Mouse (Mus musculus) neural tube, embryonic 14.5 days (tissue): ENCODE measurements around the gene Pigh. TPM values are rescaled to one million over a fixed set of nuclear protein-coding genes. Genes with fewer than 3 reads are reported as not detected.

ENCODE experiments used
- ATAC-seq: fragments of 200-750 bp; cut with Nextera tagmentation; 2 replicates; pipeline ENCODE4 v1.8.0; 2017; ENCODE audit warnings: low read depth, mild to moderate bottlenecking, moderate TSS enrichment, moderate library complexity
- H3K27ac ChIP-seq: fragments of 300-500 bp; sonication (generic); 2 replicates; pipeline ENCODE4 v1.5.1; 2014; ENCODE audit warnings: low read depth, mild to moderate bottlenecking, control low read depth, low read length, moderate library complexity, mixed read lengths
- H3K27me3 ChIP-seq: fragments of 300-500 bp; sonication (generic); 2 replicates; pipeline ENCODE4 v1.6.1; 2014; ENCODE audit warnings: low read length; ENCODE audit not compliant: control insufficient read depth, insufficient read depth
- H3K36me3 ChIP-seq: fragments of 300-500 bp; sonication (generic); 2 replicates; pipeline ENCODE4 v1.6.1; 2014; ENCODE audit warnings: low read length, mixed read lengths; ENCODE audit not compliant: control insufficient read depth, insufficient read depth
- H3K4me1 ChIP-seq: fragments of 300-500 bp; sonication (generic); 2 replicates; pipeline ENCODE4 v1.6.1; 2014; ENCODE audit warnings: low read length; ENCODE audit not compliant: control insufficient read depth, insufficient read depth
- H3K4me2 ChIP-seq: fragments of 300-500 bp; sonication (generic); 2 replicates; pipeline ENCODE4 v1.6.1; 2014; ENCODE audit warnings: mild to moderate bottlenecking, low read depth, low read length, control low read depth
- H3K4me3 ChIP-seq: fragments of 300-500 bp; sonication (generic); 2 replicates; pipeline ENCODE4 v1.5.1; 2014; ENCODE audit warnings: low read depth, low read length, control low read depth, mixed read lengths
- H3K9ac ChIP-seq: fragments of 300-500 bp; sonication (generic); replicated peaks from 2 replicates; pipeline ENCODE4 v1.6.1; 2014; ENCODE audit warnings: low read depth, mild to moderate bottlenecking, control low read depth, low read length, mixed read lengths
- H3K9me3 ChIP-seq: fragments of 300-500 bp; sonication (generic); 2 replicates; pipeline ENCODE4 v1.6.1; 2016; ENCODE audit warnings: low read length; ENCODE audit not compliant: control insufficient read depth
- WGBS: fragments of 180-500 bp; shearing (Covaris S2); extraction: QIAGEN DNeasy Blood & Tissue Kit; methylation state at CpG from one replicate; pipeline ENCODE4 v1.1.7; 2014; 5-methylcytosine and 5-hydroxymethylcytosine counted together
- polyA plus RNA-seq: library from polyadenylated mRNA; unstranded; fragments of >200 nt; fragmentation: Nextera tagmentation; extraction: Ambion mirVana; gene quantifications from 2 replicates; pipeline ENCODE4 v1.2.1, GENCODE M21; 2014

The Pigh gene
- polyA plus RNA-seq = 19.6 and 21.3 TPM in 2 replicates

GRCm38 (mm10) chr12:79089182-79089812 is at the start of gene Pigh:
Pigh (minus strand) TSS chr12:79089651.
- Histone ChIP-seq H3K9me3 (no peaks in the 10 kb centered on the region), H3K27ac (0 out of 2 replicates have a peak within 1 kb of the TSS, but pooled peaks have one; percentile 44), H3K4me2 (peak within 1 kb of the TSS; percentile 66), H3K4me3 (peak within 1 kb of the TSS; percentile 93), H3K36me3 (no peaks in the 10 kb centered on the region), H3K4me1 (peaks cover 10% of the 10 kb centered on the region; the same call in 1 of the 2 replicates), H3K27me3 (no peaks in the 10 kb centered on the region), H3K9ac (peak within 1 kb of the TSS; percentile 90)
- ATAC-seq = peak; percentile 100
- under 1% methylated on average over 49 of the region's 53 CpGs for WGBS

- H3K9me3 ChIP-seq = no peaks in the 10 kb centered on the region
- H3K27me3 ChIP-seq = no peaks in the 10 kb centered on the region
- no peaks in the 10 kb centered on the region for H3K36me3 ChIP-seq
- no peak overlapping the region for H3K4me3 ChIP-seq
- no peak overlapping the region for H3K4me2 ChIP-seq
- no peak overlapping the region for H3K9ac ChIP-seq
- no peaks in the 10 kb centered on the region for H3K4me1 ChIP-seq
- H3K27ac ChIP-seq = no peak overlapping the region
- no peak for ATAC-seq
These were observed 49.5 kb upstream of the Pigh start for GRCm38 (mm10) chr12:79138999-79139398.

GRCm38 (mm10) chr12:79136949-79137348 is 47.5 kb upstream of the Pigh start:
- H3K4me1 ChIP-seq = no peaks in the 10 kb centered on the region
- no peak overlapping the region for H3K4me2 ChIP-seq
- WGBS = 76% methylated on average over 7 of the region's 7 CpGs
- no peak overlapping the region for H3K9ac ChIP-seq
- H3K4me3 ChIP-seq = no peak overlapping the region
- H3K27ac ChIP-seq = no peak overlapping the region
- H3K9me3 ChIP-seq = no peaks in the 10 kb centered on the region
- no peak for ATAC-seq
- H3K36me3 ChIP-seq = no peaks in the 10 kb centered on the region
- H3K27me3 ChIP-seq = peaks cover 3% of the 10 kb centered on the region; the same call in 1 of the 2 replicates

- H3K9me3 ChIP-seq = no peaks in the 10 kb centered on the region
- H3K4me3 ChIP-seq = no peak overlapping the region
- peaks cover 6% of the 10 kb centered on the region for H3K27me3 ChIP-seq
- 0 out of 2 replicates have a peak, but pooled peaks cover 5% of the 10 kb centered on the region for H3K4me1 ChIP-seq
- no peak overlapping the region for H3K4me2 ChIP-seq
- 34% methylated on average over 4 of the region's 4 CpGs for WGBS
- no peak overlapping the region for H3K9ac ChIP-seq
- H3K36me3 ChIP-seq = no peaks in the 10 kb centered on the region
- no peak overlapping the region for H3K27ac ChIP-seq
- no peak for ATAC-seq
These were observed 45.7 kb upstream of the Pigh start for GRCm38 (mm10) chr12:79135105-79135504.

- Histone ChIP-seq H3K4me3 (no peak overlapping the region), H3K27ac (no peak overlapping the region), H3K4me1 (0 out of 2 replicates have a peak, but pooled peaks cover 5% of the 10 kb centered on the region), H3K9ac (no peak overlapping the region), H3K27me3 (peaks cover 6% of the 10 kb centered on the region), H3K4me2 (no peak overlapping the region), H3K9me3 (no peaks in the 10 kb centered on the region), H3K36me3 (no peaks in the 10 kb centered on the region)
- 50% methylated on average over 8 of the region's 8 CpGs for WGBS
- ATAC-seq = no peak
These were observed 45.2 kb upstream of the Pigh start for GRCm38 (mm10) chr12:79134676-79135075.

- peak overlapping the region; percentile 45 for H3K4me3 ChIP-seq
- H3K9me3 ChIP-seq = no peaks in the 10 kb centered on the region
- 27% methylated on average over 5 of the region's 5 CpGs for WGBS
- no peaks in the 10 kb centered on the region for H3K36me3 ChIP-seq
- H3K27ac ChIP-seq = peak overlapping the region; percentile 34; the same call in 1 of the 2 replicates
- peaks cover 6% of the 10 kb centered on the region for H3K27me3 ChIP-seq
- peak overlapping the region; percentile 71 for H3K4me2 ChIP-seq
- H3K4me1 ChIP-seq = 0 out of 2 replicates have a peak, but pooled peaks cover 5% of the 10 kb centered on the region
- no peak for ATAC-seq
- H3K9ac ChIP-seq = peak overlapping the region; percentile 51
These were observed 42.4 kb upstream of the Pigh start for GRCm38 (mm10) chr12:79131706-79132460.

GRCm38 (mm10) chr12:79131178-79131675 is 41.8 kb upstream of the Pigh start:
- H3K27ac ChIP-seq = peak overlapping the region; percentile 34; the same call in 1 of the 2 replicates

GRCm38 (mm10) chr12:79130299-79131177 is 41.1 kb upstream of the Pigh start, which contains the start of gene Arg2:
Arg2 (plus strand) TSS chr12:79130777.
- peak; percentile 97 for ATAC-seq
- under 1% methylated on average over 47 of the region's 47 CpGs for WGBS

More at GRCm38 (mm10) chr12:79131178-79131675, 41.8 kb upstream of the Pigh start:
- Histone ChIP-seq H3K4me3 (peak overlapping the region; percentile 45), H3K27me3 (peaks cover 6% of the 10 kb centered on the region), H3K9me3 (no peaks in the 10 kb centered on the region), H3K9ac (peak overlapping the region; percentile 51), H3K36me3 (no peaks in the 10 kb centered on the region), H3K4me2 (peak overlapping the region; percentile 71), H3K4me1 (0 out of 2 replicates have a peak, but pooled peaks cover 5% of the 10 kb centered on the region)
- under 1% methylated on average over 22 of the region's 22 CpGs for WGBS
- no peak for ATAC-seq

More at GRCm38 (mm10) chr12:79130299-79131177, 41.1 kb upstream of the Pigh start, which contains the start of gene Arg2:
- Histone ChIP-seq H3K4me2 (peak within 1 kb of the TSS; percentile 71), H3K4me1 (0 out of 2 replicates have a peak, but pooled peaks cover 5% of the 10 kb centered on the region), H3K27ac (peak within 1 kb of the TSS; percentile 34; the same call in 1 of the 2 replicates), H3K9me3 (no peaks in the 10 kb centered on the region), H3K4me3 (peak within 1 kb of the TSS; percentile 45), H3K27me3 (peaks cover 6% of the 10 kb centered on the region), H3K9ac (peak within 1 kb of the TSS; percentile 51), H3K36me3 (no peaks in the 10 kb centered on the region)
